Mouse (Mus musculus) layer of hippocampus, postnatal 36 days (tissue): ENCODE data around the gene Cdc6. TPM values are rescaled to one million over a fixed set of nuclear protein-coding genes. Genes with fewer than 3 reads are reported as not detected.

Source experiments
- DNase-seq, 2 experiments: peaks; one replicate each; pipeline ENCODE4 v3.0.0; 2022
- total RNA-seq, 2 experiments: library from RNA; stranded (reverse); gene quantifications; 2 replicates each; pipeline ENCODE4 v1.2.3; 2021

Gene Cdc6
- total RNA-seq, 2 experiments from 2014 or later, result 0.50 to 0.88 TPM

DNA sequence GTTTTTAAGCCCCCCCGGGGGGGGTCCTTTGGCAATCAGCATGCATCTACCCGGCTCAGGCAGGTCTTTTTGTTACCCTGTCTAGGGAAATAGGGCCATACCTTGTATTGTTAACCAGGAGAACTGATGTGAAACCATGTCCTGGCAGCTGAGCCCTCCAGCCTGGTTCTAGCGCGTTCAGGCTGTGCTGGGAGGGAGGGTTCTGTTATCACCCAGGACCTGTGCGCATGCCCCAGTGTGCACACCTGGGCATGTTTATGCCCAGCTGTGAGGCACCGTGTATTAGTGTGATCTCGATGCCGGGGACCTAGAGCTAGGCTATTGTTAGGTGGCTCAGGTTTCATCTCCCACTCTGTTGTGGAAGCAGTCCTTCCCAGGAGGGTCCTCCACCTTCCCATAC is 54.2 kb downstream of the Cdc6 start:
- no peak for DNase-seq

DNA sequence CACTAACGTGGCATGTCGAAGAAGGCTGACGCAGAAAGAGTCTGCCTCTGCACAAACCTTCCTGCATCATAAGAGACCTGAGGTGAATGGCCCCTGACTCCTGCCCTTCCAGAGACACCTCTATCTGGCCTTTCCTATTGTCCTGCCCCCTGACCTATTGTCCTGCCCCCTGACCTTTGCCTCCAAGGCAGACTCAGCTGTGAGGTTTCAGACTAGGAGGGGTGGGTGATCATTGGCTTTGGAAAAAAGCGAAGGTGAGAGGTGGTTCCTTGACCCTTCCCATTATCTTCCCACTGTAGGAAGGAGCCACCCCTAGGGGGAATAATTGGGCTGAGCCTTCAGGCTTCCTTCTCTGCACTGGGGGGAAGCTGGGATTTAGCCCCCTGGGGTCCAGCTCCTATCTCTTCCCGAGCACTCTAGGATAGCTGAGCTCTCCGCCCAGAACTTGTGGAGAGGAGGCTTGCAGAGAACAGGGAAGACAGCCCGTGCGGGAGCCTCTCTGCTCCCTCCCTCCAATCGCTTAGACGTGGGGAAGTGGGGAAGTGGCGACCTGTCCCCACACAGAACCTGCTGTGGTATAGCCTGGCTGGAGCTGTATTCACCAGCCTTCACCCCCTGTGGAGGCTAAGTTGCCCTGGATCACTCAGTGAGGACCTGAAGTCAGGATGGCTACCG is 55.0 kb downstream of the Cdc6 start:
- no peak for DNase-seq

DNA sequence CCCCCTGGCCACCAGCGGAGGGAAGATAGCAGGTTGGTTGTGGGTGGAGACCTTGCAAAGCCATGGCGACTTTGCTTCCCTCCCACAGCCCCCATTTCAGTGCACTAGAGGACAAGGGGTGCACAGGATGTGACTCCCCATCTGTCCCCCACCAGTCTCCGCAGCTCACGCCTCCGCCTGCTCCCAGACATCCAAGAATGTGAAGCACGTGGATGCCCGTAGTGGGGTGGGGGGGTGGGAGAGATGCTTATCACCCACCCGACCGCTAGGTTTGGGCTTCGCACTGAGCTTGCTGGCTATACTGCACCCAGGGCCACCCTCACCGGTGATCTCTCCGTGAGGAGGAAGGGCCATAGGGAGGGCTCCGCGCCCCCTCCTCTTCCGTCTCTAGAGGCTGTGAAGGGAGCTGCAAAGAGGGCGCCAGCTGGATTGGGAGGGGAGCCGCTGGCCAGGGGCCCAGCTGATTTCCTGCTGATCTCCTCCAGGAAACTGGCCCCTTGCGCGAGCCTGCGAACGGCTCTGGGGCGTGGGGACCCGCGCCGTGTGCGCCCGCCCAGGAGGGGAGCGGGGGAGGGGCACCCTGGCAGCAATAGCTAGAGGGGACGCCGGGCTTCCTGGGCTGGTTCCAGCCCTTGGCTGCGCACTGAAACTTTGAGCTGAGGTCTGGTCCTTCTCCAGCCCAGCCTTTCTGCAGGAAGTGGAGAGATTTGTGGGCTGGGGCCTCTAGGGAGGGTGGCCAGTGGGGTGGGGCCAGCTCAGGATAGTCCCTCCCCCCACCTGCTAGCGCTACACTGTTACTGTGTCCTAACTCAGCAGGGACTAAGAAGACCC is 55.8 kb downstream of the Cdc6 start:
- no peak for DNase-seq

- no peak for DNase-seq
Measured at GRCm38 (mm10) chr11:98964201-98964615, 56.6 kb downstream of the Cdc6 start.

DNA sequence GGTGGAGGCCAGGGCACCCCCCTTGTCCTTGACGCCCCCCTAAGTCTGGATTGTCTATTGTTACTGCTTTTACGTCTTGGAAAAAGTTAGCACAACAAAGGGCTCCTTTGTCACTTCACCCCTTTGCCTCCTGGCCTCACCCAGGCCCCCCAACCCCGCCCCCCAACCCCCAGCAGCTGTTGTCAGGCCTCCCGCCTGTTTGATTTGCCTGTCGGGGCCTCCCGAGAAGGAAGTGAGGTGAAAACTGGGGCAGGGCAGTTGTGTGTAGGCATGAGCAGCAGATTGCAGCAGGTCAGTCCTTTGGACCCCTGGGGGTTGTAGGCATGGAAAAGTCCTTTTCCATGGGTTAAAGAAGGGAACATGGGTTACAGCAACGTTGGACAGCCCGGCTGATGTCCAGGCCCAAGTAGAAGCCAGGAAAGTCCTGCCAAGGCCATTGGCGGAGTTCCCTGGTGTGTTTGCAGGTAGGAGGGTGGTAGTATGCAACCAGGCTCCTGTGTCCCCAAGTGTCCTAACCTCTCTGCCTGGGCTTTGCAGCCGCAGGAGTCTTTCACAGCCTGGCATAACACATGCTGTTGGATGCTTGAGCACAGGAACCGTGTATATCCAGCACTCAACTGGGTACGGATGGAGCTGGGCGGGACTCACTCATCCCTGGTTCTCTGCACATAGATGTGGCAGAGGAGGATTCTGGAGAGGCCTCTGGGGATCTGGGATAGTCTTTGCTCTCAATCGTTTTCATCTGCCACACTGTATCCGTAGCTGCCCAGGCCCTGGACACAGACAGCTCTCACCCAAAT is 57.2 kb downstream of the Cdc6 start:
- no peak for DNase-seq

DNA sequence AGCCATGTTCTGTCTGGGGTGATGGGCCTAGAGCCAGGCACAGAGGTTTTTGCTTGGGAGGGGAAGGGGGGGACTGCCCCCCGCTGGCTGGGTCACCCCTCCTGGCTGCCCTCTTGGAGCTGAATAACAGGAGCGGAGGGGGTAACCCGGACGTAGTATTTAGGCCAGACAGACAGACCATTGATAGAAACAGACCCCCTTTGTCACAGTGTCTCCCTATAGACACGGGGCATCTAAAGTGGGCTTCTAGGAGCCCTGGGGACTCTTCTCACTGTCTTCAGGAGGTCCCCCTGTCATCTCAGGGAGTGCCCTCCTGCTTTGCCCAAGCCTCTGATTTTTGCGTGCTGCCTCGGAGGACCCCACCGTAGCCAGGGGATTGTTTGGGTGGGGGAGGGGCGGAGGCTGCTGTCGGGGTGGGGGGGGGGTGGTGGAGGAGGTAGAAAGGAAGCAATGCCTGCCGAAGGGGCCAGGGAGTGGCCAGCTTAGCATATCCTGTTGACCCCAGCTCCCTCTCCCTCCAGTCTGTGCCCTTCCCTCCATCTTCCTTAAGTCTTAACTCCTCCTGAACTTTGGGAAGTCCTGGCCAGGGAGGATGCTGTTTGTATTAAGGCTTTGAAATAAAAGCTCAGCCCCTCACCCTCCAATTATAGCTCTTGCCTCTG is 57.9 kb downstream of the Cdc6 start:
- DNase-seq, result no peak

GRCm38 (mm10) chr11:98966499-98967141 is 59.0 kb downstream of the Cdc6 start:
- DNase-seq, result peak; percentile 77 to 83

- no peak for DNase-seq
Measured at GRCm38 (mm10) chr11:98968079-98968478, 60.5 kb downstream of the Cdc6 start.

GRCm38 (mm10) chr11:98968716-98969495 is 61.3 kb downstream of the Cdc6 start:
- DNase-seq, result no peak

GRCm38 (mm10) chr11:98969496-98969927 is 61.9 kb downstream of the Cdc6 start:
- DNase-seq, result peak; percentile 79 to 80

DNA sequence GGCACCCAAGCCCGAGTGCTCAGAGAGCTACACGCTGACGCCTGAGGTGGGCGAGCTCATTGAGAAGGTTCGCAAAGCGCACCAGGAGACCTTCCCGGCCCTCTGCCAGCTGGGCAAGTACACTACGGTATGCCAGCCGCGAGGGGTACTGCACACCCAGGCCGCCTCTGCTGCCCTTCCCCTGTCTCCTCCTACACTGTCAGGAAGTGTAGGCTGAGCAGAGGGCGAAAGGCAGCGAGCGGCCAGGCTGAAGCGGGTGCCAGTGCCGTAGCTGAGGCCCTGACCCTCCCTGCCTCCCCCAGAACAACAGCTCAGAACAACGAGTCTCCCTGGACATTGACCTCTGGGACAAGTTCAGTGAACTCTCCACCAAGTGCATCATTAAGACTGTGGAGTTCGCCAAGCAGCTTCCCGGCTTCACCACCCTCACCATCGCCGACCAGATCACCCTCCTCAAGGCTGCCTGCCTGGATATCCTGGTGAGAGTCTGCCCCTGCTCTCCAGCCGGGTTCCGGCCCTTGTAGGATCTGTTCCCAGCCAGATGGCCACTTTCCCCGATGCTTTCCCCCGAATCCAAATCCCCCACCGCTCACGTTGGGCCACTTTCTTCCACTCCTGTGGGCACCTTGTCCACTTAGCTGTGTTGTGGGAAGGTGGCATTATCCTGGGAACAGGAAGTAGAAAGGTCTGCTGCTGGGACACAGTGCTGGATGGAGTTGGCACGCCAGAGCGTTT is 62.8 kb downstream of the Cdc6 start:
- no peak for DNase-seq

DNA sequence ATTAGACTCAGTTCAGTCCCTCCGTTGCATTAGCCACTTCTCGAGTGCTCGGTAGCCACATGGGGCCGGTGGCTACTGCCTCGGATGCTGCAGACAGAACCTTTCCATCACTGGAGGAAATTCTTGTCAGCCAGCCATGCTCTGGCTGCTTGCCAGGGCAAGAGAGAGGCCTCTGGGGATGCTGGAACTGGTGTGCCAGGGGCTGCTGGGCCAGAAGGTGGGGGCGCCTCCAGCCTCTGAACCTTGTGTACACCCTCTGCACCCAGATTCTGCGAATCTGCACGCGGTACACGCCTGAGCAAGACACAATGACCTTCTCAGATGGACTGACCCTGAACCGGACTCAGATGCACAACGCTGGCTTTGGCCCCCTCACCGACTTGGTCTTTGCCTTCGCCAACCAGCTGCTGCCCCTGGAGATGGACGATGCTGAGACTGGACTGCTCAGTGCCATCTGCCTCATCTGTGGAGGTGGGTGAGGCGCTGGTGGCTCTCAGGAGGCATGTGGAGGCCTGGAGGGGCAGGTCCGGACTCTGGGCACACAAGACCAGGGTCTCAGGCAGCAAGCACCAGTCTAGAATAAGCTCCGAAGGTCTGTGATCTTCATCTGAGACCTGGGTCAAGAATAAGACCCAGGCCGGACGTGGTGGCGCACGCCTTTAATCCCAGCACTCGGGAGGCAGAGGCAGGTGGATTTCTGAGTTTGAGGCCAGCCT is 63.9 kb downstream of the Cdc6 start:
- no peak for DNase-seq

GRCm38 (mm10) chr11:98972215-98972614 is 64.6 kb downstream of the Cdc6 start:
- DNase-seq, result peak; percentile 73 to 78

- DNase-seq, result no peak
Measured at GRCm38 (mm10) chr11:98972801-98973360, 65.3 kb downstream of the Cdc6 start.

Other genes with a start within 250 kb of the Cdc6 start
- gene Gsdma, start 243.4 kb upstream of the Cdc6 start, total RNA-seq, result not detected
- gene Psmd3, start 225.2 kb upstream of the Cdc6 start, total RNA-seq, result 100 to 1,000 TPM; 125 to 126 TPM
- gene Csf3, start 206.5 kb upstream of the Cdc6 start, total RNA-seq, result not detected
- 100 to 1,000 TPM; 127 to 140 TPM for gene Med24, start 178.4 kb upstream of the Cdc6 start, total RNA-seq
- 100 to 1,000 TPM; 956 to 985 TPM for gene Thra, start 167.2 kb upstream of the Cdc6 start, total RNA-seq
- 10 to 100 TPM; 59.1 to 78.4 TPM for gene Nr1d1, start 132.5 kb upstream of the Cdc6 start, total RNA-seq
- gene Msl1, start 112.3 kb upstream of the Cdc6 start, total RNA-seq, result 100 to 1,000 TPM; 185 to 187 TPM
- 10 to 100 TPM; 52.2 to 61.2 TPM for gene Casc3, start 102.9 kb upstream of the Cdc6 start, total RNA-seq
- gene Rapgefl1, start 71.0 kb upstream of the Cdc6 start, total RNA-seq, result 100 to 1,000 TPM; 204 to 218 TPM
- 10 to 100 TPM; 67.3 to 72.9 TPM for gene Wipf2, start 44.2 kb upstream of the Cdc6 start, total RNA-seq
- gene Rara, start 20.0 kb downstream of the Cdc6 start, total RNA-seq, result 10 to 100 TPM; 18.5 to 18.7 TPM
- 1 to 10 TPM in 1 of 2 experiments, under 1 TPM in 1; 0.96 to 1.1 TPM for gene Gjd3, start 75.2 kb downstream of the Cdc6 start, total RNA-seq
- 1 to 10 TPM; 2.7 to 3.3 TPM for gene Top2a, start 116.4 kb downstream of the Cdc6 start, total RNA-seq
- 10 to 100 TPM; 71.4 to 72.1 TPM for gene Igfbp4, start 133.4 kb downstream of the Cdc6 start, total RNA-seq
- not detected for gene Tns4, start 181.5 kb downstream of the Cdc6 start, total RNA-seq
- gene Ccr7, start 247.3 kb downstream of the Cdc6 start, total RNA-seq, result not detected